Mouse (Mus musculus) testis, postnatal 10 days (tissue): Measurements from ENCODE around the gene Prr14.

ENCODE experiments used
- DNase-seq: peaks from one replicate; pipeline ENCODE4 v3.0.0; 2021; ENCODE audit warnings: low spot score

Gene Prr14

GRCm38 (mm10) chr7:127512231-127513015 lies 53.0 kb downstream of the Prr14 start:
- peak; percentile 97 for DNase-seq

GRCm38 (mm10) chr7:127513016-127513390 lies 53.6 kb downstream of the Prr14 start:
- DNase-seq = peak; percentile 45

- DNase-seq = no peak
Observed at GRCm38 (mm10) chr7:127513781-127514180, 54.4 kb downstream of the Prr14 start.

GRCm38 (mm10) chr7:127515846-127516245 lies 56.4 kb downstream of the Prr14 start:
- DNase-seq = peak; percentile 41

GRCm38 (mm10) chr7:127516344-127516743 lies 56.9 kb downstream of the Prr14 start:
- DNase-seq = no peak

- no peak for DNase-seq
Observed at GRCm38 (mm10) chr7:127519284-127519683, 59.9 kb downstream of the Prr14 start, which contains the start of gene Gm42715. TSS of gene Gm42715 (plus strand) at chr7:127519584.
